Mouse (Mus musculus) heart, embryonic 11.5 days (tissue): Measurements from ENCODE around the gene Hdhd3. TPM values are rescaled to one million over a fixed set of nuclear protein-coding genes. Genes with fewer than 3 reads are reported as not detected.

Source experiments
- ATAC-seq: fragments of 200-750 bp; cut with Nextera tagmentation; replicated peaks from 2 replicates; pipeline ENCODE4 v1.8.0; 2017; ENCODE audit warnings: moderate library complexity; ENCODE audit not compliant: insufficient number of reproducible peaks, low FRiP score, low TSS enrichment
- H3K27ac ChIP-seq: fragments of 300-500 bp; sonication (generic); 2 replicates; pipeline ENCODE4 v1.5.1; 2014; ENCODE audit warnings: mild to moderate bottlenecking, low read depth, low read length
- H3K27me3 ChIP-seq: fragments of 300-500 bp; sonication (generic); 2 replicates; pipeline ENCODE4 v1.6.1; 2014; ENCODE audit warnings: mild to moderate bottlenecking, low read length, mixed read lengths; ENCODE audit not compliant: control insufficient read depth, insufficient read depth
- H3K36me3 ChIP-seq: fragments of 300-500 bp; sonication (generic); 2 replicates; pipeline ENCODE4 v1.6.1; 2014; ENCODE audit warnings: mild to moderate bottlenecking, low read length, moderate library complexity, mixed read lengths; ENCODE audit not compliant: control insufficient read depth, insufficient read depth
- H3K4me1 ChIP-seq: fragments of 300-500 bp; sonication (generic); 2 replicates; pipeline ENCODE4 v1.6.1; 2014; ENCODE audit warnings: low read length; ENCODE audit not compliant: control insufficient read depth, insufficient read depth
- H3K4me2 ChIP-seq: fragments of 300-500 bp; sonication (generic); 2 replicates; pipeline ENCODE4 v1.6.1; 2014; ENCODE audit warnings: mild to moderate bottlenecking, moderate library complexity
- H3K4me3 ChIP-seq: fragments of 300-500 bp; sonication (generic); 2 replicates; pipeline ENCODE4 v1.5.1; 2014; ENCODE audit warnings: low read depth, low read length
- H3K9ac ChIP-seq: fragments of 300-500 bp; sonication (generic); 2 replicates; pipeline ENCODE4 v1.6.1; 2014; ENCODE audit warnings: mild to moderate bottlenecking, low read depth, low read length, moderate library complexity
- H3K9me3 ChIP-seq: fragments of 300-500 bp; sonication (generic); replicated peaks from 2 replicates; pipeline ENCODE4 v1.6.1; 2016; ENCODE audit warnings: low read length; ENCODE audit not compliant: control insufficient read depth
- WGBS: fragments of 180-500 bp; shearing (Covaris S2); extraction: QIAGEN DNeasy Blood & Tissue Kit; methylation state at CpG from one replicate; pipeline ENCODE4 v1.1.7; 2014; ENCODE audit not compliant: insufficient replicate concordance; 5-methylcytosine and 5-hydroxymethylcytosine counted together
- polyA plus RNA-seq: library from polyadenylated mRNA; unstranded; fragments of >200 nt; fragmentation: Nextera tagmentation; extraction: Ambion mirVana; gene quantifications from 2 replicates; pipeline ENCODE4 v1.2.1, GENCODE M21; 2014

The Hdhd3 gene
- polyA plus RNA-seq, 1 experiment from 2014 or later, result 6.7 TPM

DNA sequence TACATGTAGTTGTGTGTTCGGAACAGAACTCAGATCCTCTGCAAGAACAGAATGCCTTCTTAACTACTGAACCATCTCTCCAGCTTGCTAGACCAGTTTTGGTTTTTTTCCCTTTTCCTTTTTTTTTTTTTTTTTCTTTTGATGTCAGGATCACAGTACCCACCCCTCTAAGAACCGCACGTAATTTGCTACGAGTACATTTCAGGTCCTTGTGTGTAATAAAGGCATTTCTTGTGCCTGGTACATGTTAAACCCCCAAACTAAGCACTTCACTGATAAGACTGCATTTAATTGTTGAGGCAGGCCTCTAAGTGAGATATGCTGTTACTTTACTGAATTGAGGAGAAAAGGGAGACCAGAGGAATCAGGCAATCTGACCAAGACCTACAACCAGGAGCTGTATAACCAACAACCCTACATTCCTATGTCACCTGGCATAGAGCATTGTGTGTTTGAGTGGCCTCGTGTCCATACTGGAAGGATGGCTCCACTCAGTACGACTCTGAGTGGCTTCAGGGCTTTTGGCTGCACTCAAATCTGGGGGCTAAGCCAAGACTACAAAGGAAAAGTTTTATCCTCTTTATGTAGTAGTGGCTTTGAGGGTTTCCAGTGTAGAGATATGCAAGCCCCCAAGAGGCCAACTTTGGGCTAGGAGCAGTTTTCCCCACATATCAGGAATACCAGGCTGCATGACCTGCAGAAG lies 25.6 kb downstream of the Hdhd3 start:
- peaks cover 4% of the 10 kb centered on the region; the same call in 1 of the 2 replicates for H3K4me1 ChIP-seq
- no peaks in the 10 kb centered on the region for H3K36me3 ChIP-seq
- no peak overlapping the region for H3K27ac ChIP-seq
- peaks cover 8% of the 10 kb centered on the region for H3K27me3 ChIP-seq
- ATAC-seq, result no peak
- no peaks in the 10 kb centered on the region for H3K9me3 ChIP-seq
- WGBS, result 74% methylated on average over 6 of the region's 6 CpGs
- H3K9ac ChIP-seq, result no peak overlapping the region
- H3K4me2 ChIP-seq, result no peak overlapping the region
- H3K4me3 ChIP-seq, result no peak overlapping the region

DNA sequence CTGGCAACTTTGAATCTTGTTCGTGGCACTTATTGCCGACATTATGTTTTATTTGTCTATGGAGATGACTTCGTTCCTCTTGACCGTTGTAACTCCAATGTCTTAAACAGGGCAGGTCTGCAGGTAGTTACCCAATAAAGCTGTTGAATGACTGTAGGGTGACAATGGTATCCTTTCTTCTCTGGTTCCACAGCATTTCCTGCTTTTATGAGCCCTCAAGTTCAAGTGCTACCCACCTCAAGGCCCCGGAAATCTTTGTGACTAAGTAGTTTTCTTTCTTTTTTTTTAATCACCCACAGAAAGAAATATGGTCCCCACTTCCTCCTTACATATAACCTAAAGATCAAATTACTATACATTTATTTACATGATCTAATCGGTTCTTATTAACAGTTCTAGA lies 27.5 kb downstream of the Hdhd3 start:
- H3K4me3 ChIP-seq, result no peak overlapping the region
- WGBS, result 83% methylated on average over 6 of the region's 6 CpGs
- H3K4me1 ChIP-seq, result peaks cover 4% of the 10 kb centered on the region; the same call in 1 of the 2 replicates
- H3K9ac ChIP-seq, result no peak overlapping the region
- no peaks in the 10 kb centered on the region for H3K36me3 ChIP-seq
- H3K9me3 ChIP-seq, result no peaks in the 10 kb centered on the region
- no peak for ATAC-seq
- peaks cover 8% of the 10 kb centered on the region for H3K27me3 ChIP-seq
- no peak overlapping the region for H3K27ac ChIP-seq
- no peak overlapping the region for H3K4me2 ChIP-seq

DNA sequence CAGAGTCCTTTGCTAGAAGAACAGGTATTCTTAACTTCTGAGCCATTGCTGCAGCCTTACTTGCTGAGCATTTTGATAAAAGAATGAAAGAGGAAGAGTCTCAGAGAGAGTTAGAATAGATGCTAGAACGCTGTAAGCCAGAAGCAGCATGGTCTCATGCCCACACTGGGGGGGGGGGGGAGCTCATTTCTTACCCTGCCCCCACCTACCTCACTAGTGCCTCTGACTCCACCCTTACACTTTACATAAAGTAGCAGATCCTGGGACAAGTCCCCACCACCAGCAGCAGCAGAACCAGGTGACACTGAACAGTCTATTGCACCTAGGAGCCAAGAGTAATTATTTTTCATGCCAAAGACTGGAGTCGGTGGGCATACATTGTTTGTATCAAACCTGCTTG lies 28.1 kb downstream of the Hdhd3 start:
- Histone ChIP-seq H3K9ac (no peak overlapping the region), H3K4me3 (no peak overlapping the region), H3K27me3 (peaks cover 7% of the 10 kb centered on the region), H3K9me3 (no peaks in the 10 kb centered on the region), H3K4me1 (peaks cover 3% of the 10 kb centered on the region; the same call in 1 of the 2 replicates), H3K27ac (no peak overlapping the region), H3K36me3 (no peaks in the 10 kb centered on the region), H3K4me2 (no peak overlapping the region)
- ATAC-seq, result no peak
- WGBS, result 86% methylated on average over 2 of the region's 2 CpGs

DNA sequence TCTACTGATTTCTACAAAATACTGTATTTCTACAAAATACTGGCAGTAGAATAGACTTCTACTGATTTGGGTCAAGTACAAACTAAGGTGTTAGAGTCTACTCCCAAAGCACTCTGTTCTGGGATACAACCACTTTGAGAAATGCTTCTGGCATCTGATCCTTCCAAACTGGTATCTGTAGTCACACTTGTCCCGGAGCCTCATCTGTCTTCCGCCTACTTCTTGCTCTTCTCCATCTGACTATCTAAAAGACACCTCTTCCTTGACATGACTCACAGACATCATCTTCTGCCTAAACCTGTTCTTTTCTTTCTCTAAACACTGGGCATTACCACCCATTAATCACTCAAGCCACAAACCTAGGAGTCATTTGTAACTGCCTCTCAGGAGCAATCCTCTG lies 31.2 kb downstream of the Hdhd3 start:
- Histone ChIP-seq H3K27me3 (no peaks in the 10 kb centered on the region), H3K9me3 (no peaks in the 10 kb centered on the region), H3K27ac (no peak overlapping the region), H3K9ac (no peak overlapping the region), H3K36me3 (no peaks in the 10 kb centered on the region), H3K4me1 (no peaks in the 10 kb centered on the region), H3K4me2 (no peak overlapping the region), H3K4me3 (no peak overlapping the region)
- ATAC-seq, result no peak
- 87% methylated on average over 2 of the region's 2 CpGs for WGBS

DNA sequence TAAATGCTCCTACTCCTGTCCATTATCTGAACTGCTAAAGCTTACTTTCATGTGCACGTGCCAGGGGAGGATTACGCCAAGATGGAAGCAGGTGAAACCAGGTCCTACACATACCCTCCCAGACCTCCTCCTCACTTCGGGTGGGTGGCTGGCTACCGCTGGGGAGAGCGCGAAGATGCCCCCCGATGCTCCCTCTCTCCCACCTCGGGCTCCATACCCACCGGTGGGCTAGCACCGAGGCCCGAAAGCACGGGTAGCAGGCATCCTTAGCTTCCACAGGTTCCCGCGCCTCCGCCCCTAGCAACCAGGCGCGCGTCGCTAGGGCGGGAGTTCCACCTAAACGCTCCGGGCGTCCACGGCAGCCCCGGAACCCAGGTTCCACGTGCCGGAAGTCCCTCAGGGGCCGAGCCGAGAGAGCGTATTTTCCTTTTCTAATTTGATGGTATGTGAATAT lies 32.6 kb downstream of the Hdhd3 start, which contains the start of gene Wdr31:
Gene Wdr31 (minus strand): TSS at position 299 of the 454 bp plus-strand sequence.
- peak within 1 kb of the TSS; percentile 69 for H3K4me3 ChIP-seq
- ATAC-seq, result peak; percentile 74
- peak within 1 kb of the TSS; percentile 82 for H3K4me2 ChIP-seq
- WGBS, result under 1% methylated on average over 30 of the region's 30 CpGs
- no peak within 1 kb of the TSS for H3K27ac ChIP-seq
- H3K27me3 ChIP-seq, result no peaks in the 10 kb centered on the region
- no peaks in the 10 kb centered on the region for H3K9me3 ChIP-seq
- H3K36me3 ChIP-seq, result no peaks in the 10 kb centered on the region
- no peaks in the 10 kb centered on the region for H3K4me1 ChIP-seq
- H3K9ac ChIP-seq, result peak within 1 kb of the TSS; percentile 70

DNA sequence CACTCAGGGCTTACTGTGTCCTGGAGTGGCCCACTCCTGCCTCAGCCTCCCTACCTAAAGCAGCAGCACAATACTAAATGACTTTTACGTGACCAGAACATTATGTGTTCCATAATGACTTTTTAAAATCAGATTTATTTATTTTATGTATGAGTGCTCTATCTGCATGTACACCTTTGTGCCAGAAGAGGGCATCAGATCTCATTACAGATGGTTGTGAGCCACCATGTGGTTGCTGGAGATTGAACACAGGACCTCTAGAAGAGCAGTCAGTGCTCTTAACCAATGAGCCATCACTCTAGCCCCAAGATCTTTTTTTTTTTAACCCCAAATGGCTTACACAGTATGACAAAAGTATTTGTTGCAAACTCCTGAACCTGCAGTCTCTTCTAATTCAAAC lies 35.1 kb downstream of the Hdhd3 start:
- Histone ChIP-seq H3K36me3 (no peaks in the 10 kb centered on the region), H3K4me3 (no peak overlapping the region), H3K4me1 (no peaks in the 10 kb centered on the region), H3K27ac (no peak overlapping the region), H3K9me3 (no peaks in the 10 kb centered on the region), H3K4me2 (no peak overlapping the region), H3K9ac (no peak overlapping the region), H3K27me3 (no peaks in the 10 kb centered on the region)
- 84% methylated on average over 1 of the region's 1 CpGs for WGBS
- no peak for ATAC-seq

DNA sequence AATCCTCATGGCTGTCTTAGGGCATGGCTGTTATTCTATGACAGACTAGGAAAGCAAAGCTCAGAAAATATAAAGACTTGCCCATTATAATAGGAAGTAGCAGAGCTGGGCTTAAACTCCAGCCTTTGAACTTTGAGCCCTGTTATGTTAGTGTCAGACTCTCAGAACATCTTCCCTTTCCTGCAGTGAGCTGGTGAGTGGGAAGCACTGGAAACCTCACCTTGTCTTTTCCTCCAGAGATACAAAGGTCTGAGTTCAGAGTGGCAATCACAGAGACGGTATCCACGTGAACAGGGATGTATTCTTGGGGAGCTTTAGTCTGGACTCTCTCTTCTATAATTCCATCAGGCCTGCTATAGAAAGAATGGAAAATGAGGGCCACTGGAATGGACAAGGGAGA lies 40.1 kb downstream of the Hdhd3 start:
- Histone ChIP-seq H3K4me2 (no peak overlapping the region), H3K4me1 (no peaks in the 10 kb centered on the region), H3K36me3 (no peaks in the 10 kb centered on the region), H3K9me3 (no peaks in the 10 kb centered on the region), H3K9ac (no peak overlapping the region), H3K4me3 (no peak overlapping the region), H3K27ac (no peak overlapping the region), H3K27me3 (no peaks in the 10 kb centered on the region)
- WGBS, result 79% methylated on average over 2 of the region's 2 CpGs
- ATAC-seq, result no peak

DNA sequence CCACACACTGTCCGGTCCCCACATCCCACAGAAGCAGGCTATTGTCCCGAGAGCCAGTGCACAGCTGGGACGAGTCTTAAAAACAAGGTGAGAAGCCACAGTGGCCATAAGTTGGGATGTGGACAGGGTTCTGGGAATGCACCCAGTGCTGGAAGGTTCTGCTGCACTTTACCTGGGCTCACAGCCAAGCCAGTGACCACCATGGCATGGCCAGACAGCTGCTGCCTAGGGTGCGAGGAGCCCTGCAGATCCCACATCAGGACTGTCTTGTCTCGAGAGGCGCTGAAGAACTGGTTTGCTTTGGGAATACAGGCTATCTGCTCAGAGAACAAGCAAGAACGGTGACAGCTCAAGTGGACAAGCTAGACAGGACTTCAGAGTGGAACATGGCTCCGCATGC lies 42.9 kb downstream of the Hdhd3 start:
- no peak for ATAC-seq
- Histone ChIP-seq H3K4me1 (no peaks in the 10 kb centered on the region), H3K4me2 (no peak overlapping the region), H3K9me3 (no peaks in the 10 kb centered on the region), H3K4me3 (no peak overlapping the region), H3K27ac (no peak overlapping the region), H3K27me3 (no peaks in the 10 kb centered on the region), H3K36me3 (no peaks in the 10 kb centered on the region), H3K9ac (no peak overlapping the region)
- WGBS, result 79% methylated on average over 8 of the region's 8 CpGs

DNA sequence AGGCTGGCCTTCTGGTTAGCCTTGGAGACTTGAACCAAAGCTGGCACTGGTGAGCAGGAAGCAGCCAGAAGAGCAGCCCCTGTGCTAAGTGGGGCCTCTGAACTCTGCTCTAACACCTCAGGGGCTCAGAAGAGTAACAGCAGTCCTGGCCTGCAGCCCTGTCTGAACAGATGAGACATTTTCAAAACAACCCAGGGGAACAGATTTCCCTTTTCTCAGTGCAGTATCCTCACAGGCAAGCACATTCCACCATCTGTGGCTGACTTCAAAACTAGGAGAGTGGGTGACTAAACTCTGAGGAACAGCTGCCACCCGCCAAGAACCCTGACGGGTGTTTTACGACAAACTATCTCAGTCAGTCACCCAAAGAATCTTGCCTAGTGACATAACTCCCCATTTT lies 44.2 kb downstream of the Hdhd3 start:
- WGBS, result 79% methylated on average over 3 of the region's 3 CpGs
- ATAC-seq, result no peak

More for the DNA sequence above, 44.2 kb downstream of the Hdhd3 start:
- no peaks in the 10 kb centered on the region for H3K4me1 ChIP-seq
- H3K27ac ChIP-seq, result no peak overlapping the region
- no peak overlapping the region for H3K9ac ChIP-seq
- no peak overlapping the region for H3K4me3 ChIP-seq
- H3K9me3 ChIP-seq, result no peaks in the 10 kb centered on the region
- no peaks in the 10 kb centered on the region for H3K36me3 ChIP-seq
- H3K4me2 ChIP-seq, result no peak overlapping the region
- H3K27me3 ChIP-seq, result no peaks in the 10 kb centered on the region
